Mouse (Mus musculus) heart, embryonic 13.5 days (tissue): ENCODE measurements around the gene Tmem170b. TPM values are rescaled to one million over a fixed set of nuclear protein-coding genes. Genes with fewer than 3 reads are reported as not detected.

ENCODE experiments used
- ATAC-seq: fragments of 200-750 bp; cut with Nextera tagmentation; 2 replicates; pipeline ENCODE4 v1.8.0; 2017; ENCODE audit warnings: moderate TSS enrichment; ENCODE audit not compliant: insufficient number of reproducible peaks, low FRiP score, low TSS enrichment; ENCODE audit errors: extremely low read depth
- H3K27ac ChIP-seq: fragments of 300-500 bp; sonication (generic); replicated peaks from 2 replicates; pipeline ENCODE4 v1.5.1; 2015; ENCODE audit warnings: moderate library complexity, mild to moderate bottlenecking, inconsistent platforms
- H3K27me3 ChIP-seq: fragments of 300-500 bp; sonication (generic); replicated peaks from 2 replicates; pipeline ENCODE4 v1.6.1; 2015; ENCODE audit warnings: mild to moderate bottlenecking, inconsistent platforms
- H3K36me3 ChIP-seq: fragments of 300-500 bp; sonication (generic); 2 replicates; pipeline ENCODE4 v1.6.1; 2015; ENCODE audit warnings: mild to moderate bottlenecking, inconsistent platforms
- H3K4me1 ChIP-seq: fragments of 300-500 bp; sonication (generic); 2 replicates; pipeline ENCODE4 v1.6.1; 2015; ENCODE audit warnings: inconsistent platforms
- H3K4me2 ChIP-seq: fragments of 300-500 bp; sonication (generic); 2 replicates; pipeline ENCODE4 v1.6.1; 2015; ENCODE audit warnings: inconsistent platforms, mild to moderate bottlenecking, moderate library complexity
- H3K4me3 ChIP-seq: fragments of 300-500 bp; sonication (generic); 2 replicates; pipeline ENCODE4 v1.5.1; 2015; ENCODE audit warnings: moderate library complexity, mild to moderate bottlenecking, inconsistent platforms
- H3K9ac ChIP-seq: fragments of 300-500 bp; sonication (generic); 2 replicates; pipeline ENCODE4 v1.6.1; 2015; ENCODE audit warnings: inconsistent platforms, mild to moderate bottlenecking, moderate library complexity
- H3K9me3 ChIP-seq: fragments of 300-500 bp; sonication (generic); 2 replicates; pipeline ENCODE4 v1.6.1; 2016; ENCODE audit warnings: inconsistent platforms
- WGBS: fragments of 180-500 bp; shearing (Covaris S2); methylation state at CpG from one replicate; pipeline ENCODE4 v1.1.7; 2015; ENCODE audit warnings: mixed read lengths; 5-methylcytosine and 5-hydroxymethylcytosine counted together
- polyA plus RNA-seq: library from polyadenylated mRNA; unstranded; fragments of >200 nt; fragmentation: Nextera tagmentation; extraction: Ambion mirVana; gene quantifications from 2 replicates; pipeline ENCODE4 v1.2.1, GENCODE M21; 2015

The Tmem170b gene
- polyA plus RNA-seq: 11.4 and 12.7 TPM in 2 replicates

DNA sequence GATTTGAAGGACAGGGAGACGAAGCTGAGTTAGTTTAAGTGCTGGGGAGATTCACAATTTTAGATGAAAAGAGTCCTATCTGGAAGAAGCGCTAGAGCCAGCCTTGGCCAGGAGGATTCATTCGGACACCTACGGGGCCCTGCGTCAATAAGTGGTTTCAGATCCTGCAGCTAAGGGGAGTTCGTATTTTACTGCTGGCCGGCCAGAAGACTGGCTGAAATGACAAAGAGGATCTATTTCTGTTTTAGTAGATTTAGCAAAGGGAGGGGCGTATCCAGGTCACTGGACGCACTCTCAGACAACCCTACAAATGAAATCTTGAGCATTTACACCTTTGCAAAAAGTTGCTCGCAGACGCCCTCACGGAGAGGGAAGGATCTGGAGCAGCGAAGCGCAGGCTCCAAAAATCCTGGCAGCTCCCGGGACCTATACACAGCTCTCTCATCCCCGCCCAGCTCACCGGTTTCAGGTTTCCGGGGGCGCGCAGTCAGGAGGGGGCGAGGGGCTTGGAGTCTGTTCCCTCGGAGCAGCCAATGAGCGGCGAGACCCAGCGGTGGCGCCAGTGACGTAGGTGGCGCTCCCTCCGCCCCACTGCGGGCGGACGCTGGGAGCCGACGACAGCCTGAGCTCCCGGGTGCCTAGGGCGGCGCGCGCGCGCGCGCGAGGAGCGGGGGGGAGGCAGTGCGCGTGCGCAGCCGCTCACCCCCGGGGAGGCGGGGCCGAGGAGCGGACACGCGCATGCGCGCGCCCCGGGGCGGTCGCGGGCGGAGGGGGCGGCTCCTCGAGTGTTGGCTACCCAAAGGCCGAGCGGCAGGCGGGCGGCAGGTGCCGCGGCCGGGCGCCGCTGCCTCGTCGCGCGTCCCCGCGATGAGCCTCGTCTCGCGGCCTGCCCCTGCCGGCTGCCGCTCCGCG, at the start of gene Tmem170b:
Gene Tmem170b (plus strand): TSS at position 809 of the 912 bp plus-strand sequence.
- Histone ChIP-seq H3K9me3 (no peaks in the 10 kb centered on the region), H3K27ac (peak within 1 kb of the TSS; percentile 93), H3K27me3 (no peaks in the 10 kb centered on the region), H3K4me2 (peak within 1 kb of the TSS; percentile 76), H3K4me3 (peak within 1 kb of the TSS; percentile 96), H3K4me1 (peaks cover 33% of the 10 kb centered on the region), H3K36me3 (no peaks in the 10 kb centered on the region), H3K9ac (peak within 1 kb of the TSS; percentile 97)
- under 1% methylated on average over 59 of the region's 87 CpGs for WGBS
- peak; percentile 97 for ATAC-seq

DNA sequence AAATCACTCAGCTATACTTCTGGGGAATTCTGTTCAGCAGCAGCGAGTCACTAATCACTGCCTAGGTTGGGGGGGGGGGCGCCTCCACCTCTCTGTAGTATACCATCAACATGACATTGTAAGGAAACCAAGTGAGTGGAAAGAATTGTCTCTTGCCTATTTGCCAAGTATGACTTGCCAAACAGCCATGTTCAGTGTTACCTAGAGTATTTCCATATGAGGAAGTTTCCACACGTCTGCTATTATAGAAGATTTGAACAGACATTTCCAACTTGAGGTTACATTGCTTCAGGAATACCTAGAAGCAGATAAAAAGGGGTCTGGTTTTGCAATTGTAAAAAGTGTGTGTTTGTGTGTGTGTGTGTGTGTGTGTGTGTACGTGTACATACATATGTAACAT, 44.7 kb upstream of the Tmem170b start:
- Histone ChIP-seq H3K36me3 (no peaks in the 10 kb centered on the region), H3K9me3 (no peaks in the 10 kb centered on the region), H3K4me2 (no peak overlapping the region), H3K4me3 (no peak overlapping the region), H3K27ac (no peak overlapping the region), H3K27me3 (peaks cover 17% of the 10 kb centered on the region), H3K9ac (no peak overlapping the region), H3K4me1 (no peaks in the 10 kb centered on the region)
- WGBS: 84% methylated on average over 4 of the region's 4 CpGs
- no peak for ATAC-seq

DNA sequence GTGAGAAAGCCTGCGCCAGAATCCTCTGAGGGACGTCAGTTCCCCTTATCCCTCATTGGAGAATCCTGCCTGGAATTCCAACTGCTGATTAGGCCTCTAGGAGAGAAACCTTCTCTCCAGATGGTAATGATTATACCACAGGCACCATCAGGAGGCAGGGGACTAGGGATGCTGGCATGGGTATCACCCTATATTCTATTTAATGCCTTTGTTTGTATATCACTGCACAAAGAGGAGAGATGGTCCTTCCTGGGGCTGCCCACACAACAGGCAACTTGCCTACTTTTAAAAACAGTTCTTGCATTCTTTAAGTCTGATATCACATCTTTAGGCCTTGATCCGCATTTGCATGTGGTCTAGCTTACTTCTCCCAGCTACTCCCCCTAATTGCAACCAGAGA, 37.3 kb upstream of the Tmem170b start:
- ATAC-seq: no peak
- Histone ChIP-seq H3K27me3 (peaks cover 43% of the 10 kb centered on the region), H3K4me1 (peaks cover 4% of the 10 kb centered on the region; the same call in 1 of the 2 replicates), H3K36me3 (no peaks in the 10 kb centered on the region), H3K4me2 (no peak overlapping the region), H3K27ac (no peak overlapping the region), H3K4me3 (no peak overlapping the region), H3K9ac (no peak overlapping the region), H3K9me3 (no peaks in the 10 kb centered on the region)
- 57% methylated on average over 3 of the region's 3 CpGs for WGBS

DNA sequence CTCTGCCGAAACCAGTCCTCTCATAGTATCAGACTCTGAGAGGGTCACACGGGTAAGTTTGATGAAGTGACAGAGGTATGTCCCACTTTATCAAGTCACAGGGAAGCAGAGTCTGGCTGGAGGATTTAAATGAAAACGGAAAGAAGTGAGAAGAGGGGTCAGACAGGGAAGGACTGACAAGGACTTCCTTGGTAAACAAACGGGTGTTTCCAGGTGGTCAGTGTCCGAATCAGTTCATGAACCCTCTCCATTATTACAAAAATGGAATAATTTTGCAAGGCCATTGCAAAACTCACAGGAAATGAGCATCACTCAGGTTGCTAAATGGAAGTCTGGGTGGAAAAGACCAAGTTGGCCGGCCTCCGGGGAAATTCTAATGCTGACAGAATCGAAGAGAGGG, 36.8 kb upstream of the Tmem170b start:
- no peak for ATAC-seq
- Histone ChIP-seq H3K4me3 (no peak overlapping the region), H3K9ac (no peak overlapping the region), H3K27me3 (peaks cover 43% of the 10 kb centered on the region), H3K4me1 (peaks cover 4% of the 10 kb centered on the region; the same call in 1 of the 2 replicates), H3K27ac (no peak overlapping the region), H3K9me3 (no peaks in the 10 kb centered on the region), H3K4me2 (no peak overlapping the region), H3K36me3 (no peaks in the 10 kb centered on the region)
- 56% methylated on average over 8 of the region's 8 CpGs for WGBS

DNA sequence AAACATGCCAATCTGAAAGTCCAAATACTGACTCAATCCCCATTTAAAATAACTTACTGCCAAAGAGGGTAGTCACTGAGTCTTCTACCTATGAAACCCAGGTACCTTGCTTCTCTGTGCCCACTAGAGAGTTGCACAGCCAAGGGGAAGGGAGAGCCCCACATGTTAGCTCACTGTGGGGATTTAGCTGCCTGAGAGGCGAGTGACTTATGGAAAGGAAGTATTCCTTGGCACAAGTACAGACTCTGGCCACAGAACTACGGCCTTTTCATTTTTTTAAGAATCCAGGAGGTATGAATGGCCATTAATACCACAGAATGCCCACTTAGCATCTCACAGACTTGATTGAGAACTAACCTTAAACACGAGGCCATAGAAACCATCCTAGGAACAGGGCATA, 35.9 kb upstream of the Tmem170b start:
- Histone ChIP-seq H3K27me3 (peaks cover 40% of the 10 kb centered on the region), H3K9me3 (no peaks in the 10 kb centered on the region), H3K4me3 (no peak overlapping the region), H3K36me3 (no peaks in the 10 kb centered on the region), H3K4me2 (no peak overlapping the region), H3K4me1 (peaks cover 4% of the 10 kb centered on the region; the same call in 1 of the 2 replicates), H3K9ac (no peak overlapping the region), H3K27ac (no peak overlapping the region)
- no peak for ATAC-seq
- WGBS: 55% methylated on average over 3 of the region's 3 CpGs

DNA sequence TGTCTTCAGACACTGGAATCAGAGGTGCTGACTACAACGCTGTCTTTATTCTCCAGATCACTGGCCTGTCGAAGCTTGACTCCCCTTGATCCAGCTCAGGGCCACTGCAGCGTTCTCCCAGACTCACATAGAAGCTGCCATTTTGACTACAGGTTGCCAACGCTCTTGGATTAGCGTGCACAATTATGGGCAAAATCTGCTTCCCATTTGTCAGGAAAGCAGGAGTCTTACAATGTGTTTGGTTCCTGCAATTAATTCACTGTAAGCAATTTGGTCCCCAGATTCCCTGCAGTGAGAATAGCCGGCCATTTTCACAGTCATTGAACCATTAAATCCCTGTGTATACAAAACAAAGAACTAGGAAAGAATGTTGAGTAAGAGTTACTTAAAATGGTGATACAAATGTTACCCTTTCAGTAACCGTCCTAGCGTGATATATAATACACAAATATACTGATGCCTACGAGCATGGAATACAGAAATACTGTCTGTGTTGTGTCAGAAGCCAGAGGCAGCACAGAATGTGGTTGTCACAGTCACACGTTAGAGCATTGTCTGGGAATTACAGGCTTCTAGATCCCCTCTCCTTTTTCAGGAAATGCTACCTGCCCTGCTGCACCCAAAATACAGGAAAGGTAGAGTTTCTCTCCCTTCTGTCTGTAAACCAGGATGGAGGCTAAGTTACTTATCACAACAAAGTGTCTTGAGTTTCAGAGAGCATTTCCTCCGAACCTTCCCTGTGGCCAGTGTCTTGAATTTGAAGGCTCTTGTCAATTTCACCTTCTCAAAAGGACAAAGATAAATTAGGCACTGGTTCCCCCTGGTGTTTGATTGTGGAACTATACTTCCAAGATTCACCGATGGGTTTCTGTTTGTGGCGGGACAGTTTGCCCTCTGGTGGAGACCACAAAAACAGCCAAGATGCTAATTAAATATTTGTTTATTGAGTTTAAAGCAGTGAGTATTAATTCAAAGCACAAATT, 34.0 kb upstream of the Tmem170b start:
- ATAC-seq: no peak
- WGBS: 50% methylated on average over 13 of the region's 13 CpGs
- Histone ChIP-seq H3K4me1 (peaks cover 4% of the 10 kb centered on the region; the same call in 1 of the 2 replicates), H3K4me3 (no peak overlapping the region), H3K9me3 (no peaks in the 10 kb centered on the region), H3K36me3 (no peaks in the 10 kb centered on the region), H3K9ac (no peak overlapping the region), H3K27me3 (peaks cover 32% of the 10 kb centered on the region), H3K27ac (no peak overlapping the region), H3K4me2 (no peak overlapping the region)

DNA sequence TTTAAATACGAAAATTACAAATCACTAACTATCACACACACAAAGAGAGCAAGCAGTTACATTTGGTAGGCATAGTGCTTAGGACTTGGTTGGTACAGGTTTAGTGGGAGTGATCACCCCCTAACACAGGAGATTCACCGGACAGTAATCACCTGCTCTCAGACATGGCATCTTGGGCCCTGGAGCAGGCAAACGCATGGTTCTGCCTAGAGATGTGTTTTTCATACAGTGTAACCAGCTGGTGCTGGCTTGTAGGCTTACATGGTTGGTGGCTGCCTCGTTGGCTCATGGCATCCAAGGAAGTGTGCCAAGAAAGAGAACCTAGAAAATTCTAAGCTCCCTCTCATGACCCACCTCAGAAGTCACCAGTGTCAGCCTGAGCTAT, 33.4 kb upstream of the Tmem170b start:
- H3K4me2 ChIP-seq: no peak overlapping the region
- peaks cover 4% of the 10 kb centered on the region; the same call in 1 of the 2 replicates for H3K4me1 ChIP-seq
- no peak overlapping the region for H3K4me3 ChIP-seq
- no peaks in the 10 kb centered on the region for H3K9me3 ChIP-seq
- 46% methylated on average over 4 of the region's 4 CpGs for WGBS
- H3K27ac ChIP-seq: no peak overlapping the region
- H3K36me3 ChIP-seq: no peaks in the 10 kb centered on the region
- no peak overlapping the region for H3K9ac ChIP-seq
- peaks cover 32% of the 10 kb centered on the region for H3K27me3 ChIP-seq
- ATAC-seq: no peak

DNA sequence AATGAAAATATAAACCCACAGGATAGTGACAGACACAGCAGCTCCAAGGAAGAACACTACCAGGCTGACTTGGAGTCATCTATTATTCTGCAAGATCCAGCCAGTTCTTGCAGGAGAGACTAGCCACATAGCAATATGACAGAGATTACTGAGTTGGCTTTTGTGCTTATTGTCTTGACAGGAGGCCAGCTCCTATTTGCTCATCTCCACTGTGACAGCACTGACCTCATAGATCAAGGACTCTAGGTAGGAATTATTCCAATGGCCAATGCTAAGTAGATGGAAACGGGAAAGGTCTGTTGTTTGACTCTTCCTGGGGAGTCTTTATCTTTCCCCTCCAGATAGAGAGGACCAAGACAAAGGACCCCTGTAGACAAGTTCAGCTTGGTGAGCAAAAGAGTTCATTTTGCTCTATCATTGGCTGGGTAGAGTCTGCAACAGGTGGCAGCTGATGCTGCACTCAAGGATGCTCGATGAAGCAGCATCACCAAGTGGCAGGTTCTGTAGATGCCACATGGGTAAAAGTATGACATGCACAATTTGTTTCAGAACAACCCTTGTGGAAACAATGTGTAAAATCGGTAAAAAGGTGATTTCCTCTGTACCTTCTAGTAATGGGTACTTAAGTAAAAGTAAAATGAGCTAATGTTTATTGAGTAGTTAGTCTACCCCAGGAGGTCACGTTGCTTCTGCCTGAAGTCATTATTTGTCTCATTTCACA, 32.4 kb upstream of the Tmem170b start:
- H3K4me3 ChIP-seq: no peak overlapping the region
- no peaks in the 10 kb centered on the region for H3K9me3 ChIP-seq
- H3K27me3 ChIP-seq: peaks cover 29% of the 10 kb centered on the region
- no peak for ATAC-seq
- H3K9ac ChIP-seq: no peak overlapping the region
- H3K27ac ChIP-seq: no peak overlapping the region
- H3K4me2 ChIP-seq: no peak overlapping the region
- 50% methylated on average over 4 of the region's 4 CpGs for WGBS
- no peaks in the 10 kb centered on the region for H3K36me3 ChIP-seq
- peaks cover 4% of the 10 kb centered on the region; the same call in 1 of the 2 replicates for H3K4me1 ChIP-seq

DNA sequence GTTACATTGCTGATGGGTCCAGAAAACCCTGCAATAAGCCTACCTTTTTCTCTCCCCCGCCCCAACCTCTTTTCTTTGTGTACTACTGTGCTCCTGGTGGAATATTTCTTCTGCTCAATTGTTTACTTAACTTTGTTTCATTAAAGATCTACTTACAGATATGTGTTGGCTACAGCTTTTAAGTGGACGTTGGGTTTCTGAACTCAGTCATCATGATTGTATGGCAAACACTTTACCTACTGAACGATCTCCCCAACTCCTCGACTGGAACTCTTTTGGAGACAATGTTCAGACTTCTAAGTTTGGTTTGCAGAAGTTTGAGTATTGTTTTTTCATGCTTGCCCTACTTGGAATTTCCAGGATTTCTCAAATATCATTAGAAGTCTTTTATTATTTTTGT, 24.6 kb upstream of the Tmem170b start:
- no peak overlapping the region for H3K27ac ChIP-seq
- ATAC-seq: no peak
- no peaks in the 10 kb centered on the region for H3K36me3 ChIP-seq
- H3K4me1 ChIP-seq: 0 out of 2 replicates have a peak, but pooled peaks cover 4% of the 10 kb centered on the region
- H3K27me3 ChIP-seq: no peaks in the 10 kb centered on the region
- H3K9me3 ChIP-seq: peaks cover 4% of the 10 kb centered on the region; the same call in 1 of the 2 replicates
- no peak overlapping the region for H3K4me3 ChIP-seq
- 72% methylated on average over 4 of the region's 4 CpGs for WGBS
- no peak overlapping the region for H3K4me2 ChIP-seq
- no peak overlapping the region for H3K9ac ChIP-seq

DNA sequence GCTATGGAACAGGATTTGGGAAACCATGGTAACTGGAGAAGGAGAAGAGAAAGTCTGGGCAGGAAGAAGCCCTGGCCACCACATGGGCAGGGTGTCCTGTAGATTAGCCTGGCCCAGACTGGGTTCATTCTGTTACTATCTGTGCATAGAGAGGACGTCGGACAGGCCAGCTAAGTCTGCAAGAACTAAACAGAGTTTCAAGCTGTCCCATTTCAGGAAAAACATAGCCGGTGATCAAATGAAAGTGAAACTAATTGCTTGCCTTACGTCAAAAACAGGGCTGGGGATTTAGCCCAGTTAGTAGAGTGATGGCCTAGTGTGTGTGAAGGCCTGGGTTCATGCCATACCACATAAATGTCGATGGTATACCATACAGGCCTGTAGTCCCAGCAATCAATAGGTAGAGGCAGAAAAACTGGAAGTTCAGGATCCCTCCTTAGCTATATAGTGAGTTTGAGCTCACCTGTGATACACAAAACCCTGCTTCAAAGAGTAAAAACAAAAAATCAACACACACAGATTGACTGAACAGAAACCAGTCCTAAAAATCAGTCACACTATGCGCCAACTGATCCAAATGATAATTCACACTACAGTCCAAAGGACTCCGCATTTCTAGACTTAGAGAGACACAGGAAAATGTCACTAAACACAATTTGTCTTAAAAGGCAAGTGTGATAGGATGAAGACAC, 21.9 kb upstream of the Tmem170b start:
- Histone ChIP-seq H3K9ac (no peak overlapping the region), H3K4me1 (0 out of 2 replicates have a peak, but pooled peaks cover 4% of the 10 kb centered on the region), H3K36me3 (no peaks in the 10 kb centered on the region), H3K4me3 (no peak overlapping the region), H3K9me3 (peaks cover 4% of the 10 kb centered on the region; the same call in 1 of the 2 replicates), H3K4me2 (no peak overlapping the region), H3K27ac (no peak overlapping the region), H3K27me3 (no peaks in the 10 kb centered on the region)
- WGBS: 76% methylated on average over 7 of the region's 7 CpGs
- ATAC-seq: no peak
